Mouse (Mus musculus): Measurements from ENCODE around the gene Adcy5.

Gene Adcy5

GRCm38 (mm10) chr16:35271572-35271971 lies 116.9 kb downstream of the Adcy5 start:
- no peak for DNase-seq

GRCm38 (mm10) chr16:35272417-35272816 lies 117.7 kb downstream of the Adcy5 start:
- no peak for DNase-seq

GRCm38 (mm10) chr16:35278166-35278565 lies 123.5 kb downstream of the Adcy5 start:
- DNase-seq, result no peak

- no peak for DNase-seq
These were observed 127.8 kb downstream of the Adcy5 start for GRCm38 (mm10) chr16:35282456-35282855.

GRCm38 (mm10) chr16:35285821-35286220 lies 131.1 kb downstream of the Adcy5 start:
- no peak for DNase-seq

GRCm38 (mm10) chr16:35287244-35287643 lies 132.6 kb downstream of the Adcy5 start:
- DNase-seq, result no peak

- no peak for DNase-seq
These were observed 143.1 kb downstream of the Adcy5 start for GRCm38 (mm10) chr16:35297786-35298185.

GRCm38 (mm10) chr16:35300156-35300555 lies 145.5 kb downstream of the Adcy5 start:
- no peak for DNase-seq

GRCm38 (mm10) chr16:35302441-35303280 lies 148.0 kb downstream of the Adcy5 start:
- DNase-seq, result no peak

GRCm38 (mm10) chr16:35303721-35304120 lies 149.0 kb downstream of the Adcy5 start:
- no peak for DNase-seq

- no peak for DNase-seq
These were observed 149.7 kb downstream of the Adcy5 start for GRCm38 (mm10) chr16:35304416-35304815.

GRCm38 (mm10) chr16:35305226-35305625 lies 150.5 kb downstream of the Adcy5 start:
- DNase-seq, result no peak

GRCm38 (mm10) chr16:35306631-35307030 lies 152.0 kb downstream of the Adcy5 start:
- no peak for DNase-seq

GRCm38 (mm10) chr16:35307331-35307730 lies 152.7 kb downstream of the Adcy5 start:
- no peak for DNase-seq

GRCm38 (mm10) chr16:35308016-35308415 lies 153.3 kb downstream of the Adcy5 start:
- no peak for DNase-seq

GRCm38 (mm10) chr16:35308486-35309143 lies 153.9 kb downstream of the Adcy5 start:
- no peak for DNase-seq

- no peak for DNase-seq
These were observed 155.0 kb downstream of the Adcy5 start for GRCm38 (mm10) chr16:35309634-35310033.

GRCm38 (mm10) chr16:35310551-35311110 lies 156.0 kb downstream of the Adcy5 start:
- DNase-seq, result no peak

GRCm38 (mm10) chr16:35311586-35311985 lies 156.9 kb downstream of the Adcy5 start:
- no peak for DNase-seq

- DNase-seq, result no peak
These were observed 160.8 kb downstream of the Adcy5 start for GRCm38 (mm10) chr16:35315496-35315895.

- no peak for DNase-seq
These were observed 162.2 kb downstream of the Adcy5 start for GRCm38 (mm10) chr16:35316856-35317264.

- no peak for DNase-seq
These were observed 162.8 kb downstream of the Adcy5 start for GRCm38 (mm10) chr16:35317460-35317859.

- DNase-seq, result no peak
These were observed 163.7 kb downstream of the Adcy5 start for GRCm38 (mm10) chr16:35318397-35318796.

- DNase-seq, result no peak
These were observed 164.7 kb downstream of the Adcy5 start for GRCm38 (mm10) chr16:35319335-35319734.
